Mouse (Mus musculus): ENCODE data around the gene Pms1. TPM values are rescaled to one million over a fixed set of nuclear protein-coding genes. Genes with fewer than 3 reads are reported as not detected.

Pms1 gene
- polyA plus RNA-seq, 1 experiment from 2014 or later: 30.1 TPM

DNA sequence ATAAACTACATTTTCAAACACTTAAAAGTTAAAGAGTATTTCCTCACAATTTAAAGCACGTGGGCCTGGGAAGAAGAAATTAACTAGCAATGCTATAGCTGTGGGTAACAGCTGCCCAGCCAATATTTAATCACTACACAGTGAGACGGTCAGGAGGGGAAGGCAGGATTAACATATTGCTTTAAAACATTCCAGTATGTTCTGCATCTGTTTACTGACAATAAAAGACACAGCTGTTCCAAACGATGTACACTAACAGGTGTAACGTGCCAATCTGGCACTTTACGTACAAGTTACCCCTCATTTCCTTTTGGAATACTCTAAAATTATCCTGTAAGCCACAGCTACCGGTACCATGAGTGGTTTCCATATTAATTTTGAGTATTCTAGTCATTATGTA lies 139.1 kb downstream of the Pms1 start:
- H3K4me1 ChIP-seq: no peaks in the 10 kb centered on the region
- no peaks in the 10 kb centered on the region for H3K36me3 ChIP-seq (replicated peaks)
- 90% methylated on average over 6 of the region's 6 CpGs for WGBS
- H3K27ac ChIP-seq: no peak overlapping the region
- DNase-seq (ENCODE audit: extremely low spot score, low spot score): no peak
- no peaks in the 10 kb centered on the region for H3K9me3 ChIP-seq
- H3K4me3 ChIP-seq: no peak overlapping the region
- H3K27me3 ChIP-seq (ENCODE audit: poor library complexity, severe bottlenecking): no peaks in the 10 kb centered on the region

Other genes with a start within 250 kb of the Pms1 start
- 1.3 and 2.7 TPM in 2 replicates for gene Mstn, start 235.4 kb downstream of the Pms1 start, polyA plus RNA-seq (2016; fragmentation: Nextera tagmentation; extraction: Ambion mirVana)
- not detected in 2 replicates for gene 1700019A02Rik, start 109.4 kb downstream of the Pms1 start, polyA plus RNA-seq (2016; fragmentation: Nextera tagmentation; extraction: Ambion mirVana)
- 88.4 and 92.5 TPM in 2 replicates for gene Ormdl1, start 77 bp upstream of the Pms1 start, polyA plus RNA-seq (2016; fragmentation: Nextera tagmentation; extraction: Ambion mirVana)
- gene Gm28778, start 93 bp upstream of the Pms1 start, polyA plus RNA-seq (2016; fragmentation: Nextera tagmentation; extraction: Ambion mirVana): not detected in 2 replicates
- 33.8 and 34.1 TPM in 2 replicates for gene Osgepl1, start 16.6 kb upstream of the Pms1 start, polyA plus RNA-seq (2016; fragmentation: Nextera tagmentation; extraction: Ambion mirVana)
- gene Asdurf, start 55.6 kb upstream of the Pms1 start, polyA plus RNA-seq (2016; fragmentation: Nextera tagmentation; extraction: Ambion mirVana): not detected in 2 replicates
- gene Gm28551, start 55.6 kb upstream of the Pms1 start, polyA plus RNA-seq (2016; fragmentation: Nextera tagmentation; extraction: Ambion mirVana): 1.1 and 1.2 TPM in 2 replicates
- 94.4 and 97.1 TPM in 2 replicates for gene Asnsd1, start 55.7 kb upstream of the Pms1 start, polyA plus RNA-seq (2016; fragmentation: Nextera tagmentation; extraction: Ambion mirVana)